Comparison of ENCODE assay signal across 23 mouse cellular contexts in genomic region chr6:53780008-53780407, GRCm38 (mm10).
"Had no signal": no experiment of that assay in that cellular context is flagged by ENCODE, and none has a peak within 500 bp of the region (broad histone marks: within the 10 kb centered on the region; RNA-seq: fewer than 3 reads in every experiment).

No protein-coding gene starts in this region.

- H3K4me3 ChIP-seq: intestine, embryonic 15.5 days; kidney, embryonic 15.5 days; limb, embryonic 13.5 days; liver, embryonic 12.5 days; liver, embryonic 15.5 days; lung, embryonic 15.5 days; megakaryocyte, embryonic 14.5 days; midbrain, embryonic 10.5 days; neural tube, embryonic 12.5 days; neural tube, embryonic 15.5 days had no signal

- H3K36me3 ChIP-seq: intestine, embryonic 15.5 days; kidney, embryonic 15.5 days; limb, embryonic 13.5 days; liver, embryonic 12.5 days; liver, embryonic 15.5 days; lung, embryonic 15.5 days; midbrain, embryonic 10.5 days; neural tube, embryonic 12.5 days; neural tube, embryonic 15.5 days had no signal

- H3K27ac ChIP-seq: intestine, embryonic 15.5 days; kidney, embryonic 15.5 days; limb, embryonic 13.5 days; liver, embryonic 12.5 days; liver, embryonic 15.5 days; lung, embryonic 15.5 days; neural tube, embryonic 12.5 days; neural tube, embryonic 15.5 days had no signal

- H3K27me3 ChIP-seq: intestine, embryonic 15.5 days; limb, embryonic 13.5 days; liver, embryonic 12.5 days; liver, embryonic 15.5 days; lung, embryonic 15.5 days; neural tube, embryonic 12.5 days had no signal

- H3K9me3 ChIP-seq: intestine, embryonic 15.5 days; kidney, embryonic 15.5 days; limb, embryonic 13.5 days; liver, embryonic 12.5 days; liver, embryonic 15.5 days; lung, embryonic 15.5 days; megakaryocyte, embryonic 14.5 days; midbrain, embryonic 10.5 days; neural tube, embryonic 12.5 days; neural tube, embryonic 15.5 days had no signal

- H3K9ac ChIP-seq: intestine, embryonic 15.5 days; kidney, embryonic 15.5 days; limb, embryonic 13.5 days; liver, embryonic 12.5 days; liver, embryonic 15.5 days; lung, embryonic 15.5 days; neural tube, embryonic 12.5 days; neural tube, embryonic 15.5 days had no signal

- H3K4me2 ChIP-seq: intestine, embryonic 15.5 days; kidney, embryonic 15.5 days; limb, embryonic 13.5 days; liver, embryonic 12.5 days; liver, embryonic 15.5 days; lung, embryonic 15.5 days; neural tube, embryonic 12.5 days; neural tube, embryonic 15.5 days had no signal

- DNase-seq: kidney, adult 11 months; kidney, adult 8-10 months; kidney, postnatal 10 days; kidney, postnatal 36 days; liver; lung, adult 18-20 months; lung, postnatal 10 days; lung, postnatal 36 days; midbrain, embryonic 14.5 days; right cerebral cortex, adult 18-20 months; right cerebral cortex, postnatal 14 days; right cerebral cortex, postnatal 4 days; thymus, postnatal 25 days had no signal

- ATAC-seq: intestine, embryonic 15.5 days; liver, embryonic 12.5 days had no signal

- H3K4me1 ChIP-seq: intestine, embryonic 15.5 days; liver, embryonic 12.5 days; liver, embryonic 15.5 days; lung, embryonic 15.5 days; megakaryocyte, embryonic 14.5 days; neural tube, embryonic 12.5 days; neural tube, embryonic 15.5 days had no signal
